Mouse (Mus musculus): Measurements from ENCODE around the gene Rnf5. TPM values are rescaled to one million over a fixed set of nuclear protein-coding genes. Genes with fewer than 3 reads are reported as not detected.

The Rnf5 gene
- polyA plus RNA-seq, 1 experiment from 2014 or later: 165 TPM

DNA sequence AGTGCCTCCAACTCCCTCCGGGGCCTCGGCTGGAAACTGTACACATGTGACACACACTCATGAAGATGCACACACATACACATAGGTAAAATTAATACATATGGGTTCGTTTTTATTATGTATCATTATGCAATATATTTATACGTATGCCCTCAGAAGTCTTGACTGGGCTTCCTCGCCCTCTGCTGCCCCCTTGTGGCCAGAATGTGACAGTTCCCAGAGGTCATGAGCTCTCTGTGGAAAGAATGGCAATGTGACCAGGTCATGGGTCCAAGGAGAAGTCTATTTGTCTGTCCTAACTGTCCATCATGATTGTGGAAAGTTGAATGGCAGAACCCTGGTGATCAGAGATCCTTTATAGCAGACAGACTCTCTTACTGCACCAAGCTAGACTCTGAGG, 48.0 kb downstream of the Rnf5 start:
- Histone ChIP-seq H3K9ac (no peak overlapping the region), H3K36me3 (no peaks in the 10 kb centered on the region), H3K27me3 (replicated peaks) (no peaks in the 10 kb centered on the region), H3K4me1 (replicated peaks) (no peaks in the 10 kb centered on the region), H3K27ac (no peak overlapping the region), H3K4me2 (replicated peaks) (no peak overlapping the region), H3K4me3 (replicated peaks) (no peak overlapping the region), H3K9me3 (no peaks in the 10 kb centered on the region)
- peak; percentile 55 for ATAC-seq
- WGBS: 23% methylated on average over 5 of the region's 5 CpGs

Other genes starting within 250 kb of the Rnf5 start
- gene Btnl2, start 248.9 kb downstream of the Rnf5 start, polyA plus RNA-seq (2015; fragmentation: Nextera tagmentation; extraction: Ambion mirVana): 3.7 and 5.0 TPM in 2 replicates
- gene Btnl1, start 226.6 kb downstream of the Rnf5 start, polyA plus RNA-seq (2015; fragmentation: Nextera tagmentation; extraction: Ambion mirVana): 9.4 and 14.7 TPM in 2 replicates
- 0.34 and 0.59 TPM in 2 replicates for gene BC051142, start 204.9 kb downstream of the Rnf5 start, polyA plus RNA-seq (2015; fragmentation: Nextera tagmentation; extraction: Ambion mirVana)
- gene Btnl4, start 126.4 kb downstream of the Rnf5 start, polyA plus RNA-seq (2015; fragmentation: Nextera tagmentation; extraction: Ambion mirVana): 12.7 and 13.6 TPM in 2 replicates
- gene Btnl6, start 86.3 kb downstream of the Rnf5 start, polyA plus RNA-seq (2015; fragmentation: Nextera tagmentation; extraction: Ambion mirVana): 13.1 and 15.2 TPM in 2 replicates
- 2.9 and 5.8 TPM in 2 replicates for gene Notch4, start 39.4 kb downstream of the Rnf5 start, polyA plus RNA-seq (2015; fragmentation: Nextera tagmentation; extraction: Ambion mirVana)
- gene Gpsm3, start 13.9 kb downstream of the Rnf5 start, polyA plus RNA-seq (2015; fragmentation: Nextera tagmentation; extraction: Ambion mirVana): 10.1 TPM in 2 replicates
- gene Pbx2, start 12.4 kb downstream of the Rnf5 start, polyA plus RNA-seq (2015; fragmentation: Nextera tagmentation; extraction: Ambion mirVana): 8.0 and 8.8 TPM in 2 replicates
- gene Ager, start 5.8 kb downstream of the Rnf5 start, polyA plus RNA-seq (2015; fragmentation: Nextera tagmentation; extraction: Ambion mirVana): 2.7 and 3.0 TPM in 2 replicates
- gene Agpat1, start 572 bp upstream of the Rnf5 start, polyA plus RNA-seq (2015; fragmentation: Nextera tagmentation; extraction: Ambion mirVana): 51.2 and 60.8 TPM in 2 replicates
- 3.0 and 3.4 TPM in 2 replicates for gene Egfl8, start 12.3 kb upstream of the Rnf5 start, polyA plus RNA-seq (2015; fragmentation: Nextera tagmentation; extraction: Ambion mirVana)
- gene Ppt2, start 24.8 kb upstream of the Rnf5 start, polyA plus RNA-seq (2015; fragmentation: Nextera tagmentation; extraction: Ambion mirVana): 27.8 and 29.6 TPM in 2 replicates
- 0.40 and 0.49 TPM in 2 replicates for gene Prrt1, start 25.8 kb upstream of the Rnf5 start, polyA plus RNA-seq (2015; fragmentation: Nextera tagmentation; extraction: Ambion mirVana)
- 12.1 and 13.7 TPM in 2 replicates for gene Fkbpl, start 41.1 kb upstream of the Rnf5 start, polyA plus RNA-seq (2015; fragmentation: Nextera tagmentation; extraction: Ambion mirVana)
- 67.5 and 68.2 TPM in 2 replicates for gene Atf6b, start 43.5 kb upstream of the Rnf5 start, polyA plus RNA-seq (2015; fragmentation: Nextera tagmentation; extraction: Ambion mirVana)
- 1.1 and 1.3 TPM in 2 replicates for gene Tnxb, start 66.8 kb upstream of the Rnf5 start, polyA plus RNA-seq (2015; fragmentation: Nextera tagmentation; extraction: Ambion mirVana)
- 0.33 and 1.4 TPM in 2 replicates for gene C4b, start 140.2 kb upstream of the Rnf5 start, polyA plus RNA-seq (2015; fragmentation: Nextera tagmentation; extraction: Ambion mirVana)
- 0.38 and 18.1 TPM in 2 replicates for gene Cyp21a1, start 200.9 kb upstream of the Rnf5 start, polyA plus RNA-seq (2015; fragmentation: Nextera tagmentation; extraction: Ambion mirVana)
- 25.1 and 30.3 TPM in 2 replicates for gene Stk19, start 233.3 kb upstream of the Rnf5 start, polyA plus RNA-seq (2015; fragmentation: Nextera tagmentation; extraction: Ambion mirVana)
- gene Dxo, start 233.3 kb upstream of the Rnf5 start, polyA plus RNA-seq (2015; fragmentation: Nextera tagmentation; extraction: Ambion mirVana): 51.8 and 58.6 TPM in 2 replicates
- 39.9 and 42.5 TPM in 2 replicates for gene Skiv2l, start 246.5 kb upstream of the Rnf5 start, polyA plus RNA-seq (2015; fragmentation: Nextera tagmentation; extraction: Ambion mirVana)
- 98.4 and 106 TPM in 2 replicates for gene Nelfe, start 246.7 kb upstream of the Rnf5 start, polyA plus RNA-seq (2015; fragmentation: Nextera tagmentation; extraction: Ambion mirVana)

All from intestine, embryonic 15.5 days (tissue).